Mouse (Mus musculus) midbrain, embryonic 13.5 days (tissue): ENCODE data around the gene Ptpn13. TPM values are rescaled to one million over a fixed set of nuclear protein-coding genes. Genes with fewer than 3 reads are reported as not detected.
A peak's percentile ranks its signal among the peaks of the same experiment; 100 is the strongest.

ENCODE experiments used
- ATAC-seq: fragments of 200-750 bp; cut with Nextera tagmentation; 2 replicates; pipeline ENCODE4 v1.8.0; 2017; ENCODE audit warnings: mild to moderate bottlenecking, moderate TSS enrichment, moderate library complexity
- H3K27ac ChIP-seq: fragments of 300-500 bp; sonication (generic); 2 replicates; pipeline ENCODE4 v1.5.1; 2015; ENCODE audit warnings: inconsistent platforms, mild to moderate bottlenecking, moderate library complexity
- H3K27me3 ChIP-seq: fragments of 300-500 bp; sonication (generic); 2 replicates; pipeline ENCODE4 v1.6.1; 2015; ENCODE audit warnings: mild to moderate bottlenecking, inconsistent platforms
- H3K36me3 ChIP-seq: fragments of 300-500 bp; sonication (generic); 2 replicates; pipeline ENCODE4 v1.6.1; 2015; ENCODE audit warnings: mild to moderate bottlenecking, inconsistent platforms
- H3K4me1 ChIP-seq: fragments of 300-500 bp; sonication (generic); replicated peaks from 2 replicates; pipeline ENCODE4 v1.6.1; 2015; ENCODE audit warnings: inconsistent platforms
- H3K4me2 ChIP-seq: fragments of 300-500 bp; sonication (generic); replicated peaks from 2 replicates; pipeline ENCODE4 v1.6.1; 2015; ENCODE audit warnings: moderate library complexity, mild to moderate bottlenecking, inconsistent platforms
- H3K4me3 ChIP-seq: fragments of 300-500 bp; sonication (generic); replicated peaks from 2 replicates; pipeline ENCODE4 v1.5.1; 2015; ENCODE audit warnings: mild to moderate bottlenecking, inconsistent platforms
- H3K9ac ChIP-seq: fragments of 300-500 bp; sonication (generic); replicated peaks from 2 replicates; pipeline ENCODE4 v1.6.1; 2015; ENCODE audit warnings: mild to moderate bottlenecking, inconsistent platforms
- H3K9me3 ChIP-seq: fragments of 300-500 bp; sonication (generic); 2 replicates; pipeline ENCODE4 v1.6.1; 2016; ENCODE audit warnings: mild to moderate bottlenecking, inconsistent platforms
- WGBS: fragments of 180-500 bp; shearing (Covaris S2); methylation state at CpG from one replicate; pipeline ENCODE4 v1.1.7; 2015; 5-methylcytosine and 5-hydroxymethylcytosine counted together
- polyA plus RNA-seq: library from polyadenylated mRNA; unstranded; fragments of >200 nt; fragmentation: Nextera tagmentation; extraction: Ambion mirVana; gene quantifications from 2 replicates; pipeline ENCODE4 v1.2.1, GENCODE M21; 2015

The Ptpn13 gene
- polyA plus RNA-seq, 1 experiment from 2014 or later: 8.7 TPM

DNA sequence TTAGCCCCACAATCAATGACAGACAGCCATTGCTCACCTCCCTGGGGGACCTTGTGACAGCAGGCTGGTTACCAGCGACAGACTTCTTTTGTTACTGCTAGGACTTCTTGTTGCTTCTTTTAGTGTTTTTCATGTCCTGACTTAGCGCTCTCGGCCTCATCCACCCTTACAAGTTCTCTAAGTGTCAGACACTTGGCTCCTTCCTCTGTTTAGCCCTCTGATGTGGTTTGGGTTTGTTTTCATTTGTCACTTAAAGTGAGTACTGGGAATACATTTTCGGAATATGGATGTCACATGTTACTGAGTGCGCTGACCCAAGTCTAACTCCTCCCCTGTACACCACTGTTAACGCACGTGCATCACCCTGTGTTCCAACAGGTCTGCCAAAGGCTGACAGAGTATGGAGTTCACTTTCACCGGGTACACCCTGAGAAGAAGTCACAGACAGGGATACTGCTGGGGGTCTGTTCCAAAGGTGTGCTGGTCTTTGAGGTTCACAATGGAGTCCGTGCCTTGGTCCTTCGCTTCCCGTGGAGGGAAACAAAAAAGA is 107.9 kb downstream of the Ptpn13 start:
- 76% methylated on average over 11 of the region's 11 CpGs for WGBS
- Histone ChIP-seq H3K4me3 (no peak overlapping the region), H3K27me3 (no peaks in the 10 kb centered on the region), H3K9me3 (no peaks in the 10 kb centered on the region), H3K27ac (no peak overlapping the region), H3K4me2 (no peak overlapping the region), H3K4me1 (peaks cover 8% of the 10 kb centered on the region; the same call in 1 of the 2 replicates), H3K9ac (no peak overlapping the region), H3K36me3 (peaks cover 25% of the 10 kb centered on the region)
- ATAC-seq: no peak

GRCm38 (mm10) chr5:103534454-103534853 is 109.5 kb downstream of the Ptpn13 start:
- no peak for ATAC-seq
- no peak overlapping the region for H3K9ac ChIP-seq

DNA sequence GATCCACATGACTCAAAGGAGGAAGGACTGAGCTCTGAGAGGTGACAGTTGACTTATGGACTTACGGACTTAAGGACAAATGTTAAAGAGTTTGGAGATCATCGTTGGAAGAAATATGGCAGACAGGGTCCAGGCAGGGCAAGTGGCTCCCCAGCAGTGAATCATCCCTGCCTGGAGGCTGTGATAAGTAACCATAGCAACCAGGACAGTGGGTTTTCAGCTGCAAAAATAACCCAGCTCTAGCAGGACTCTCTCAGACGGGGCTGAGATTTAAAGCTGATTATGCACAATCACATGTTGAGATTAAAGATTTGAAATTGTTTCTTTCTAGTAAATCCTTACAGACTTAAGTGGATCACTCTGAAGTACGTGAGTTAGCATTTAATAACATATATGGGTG is 112.4 kb downstream of the Ptpn13 start:
- no peak overlapping the region for H3K27ac ChIP-seq
- H3K4me1 ChIP-seq: peaks cover 12% of the 10 kb centered on the region; the same call in 1 of the 2 replicates
- no peak overlapping the region for H3K4me2 ChIP-seq
- H3K4me3 ChIP-seq: no peak overlapping the region
- peaks cover 10% of the 10 kb centered on the region; the same call in 1 of the 2 replicates for H3K36me3 ChIP-seq
- no peaks in the 10 kb centered on the region for H3K9me3 ChIP-seq
- WGBS: 42% methylated on average over 4 of the region's 4 CpGs
- H3K27me3 ChIP-seq: no peaks in the 10 kb centered on the region
- no peak overlapping the region for H3K9ac ChIP-seq
- ATAC-seq: peak; percentile 37; the same call in 1 of the 2 replicates

More at GRCm38 (mm10) chr5:103534454-103534853, 109.5 kb downstream of the Ptpn13 start:
- no peaks in the 10 kb centered on the region for H3K9me3 ChIP-seq
- peaks cover 13% of the 10 kb centered on the region for H3K36me3 ChIP-seq
- peaks cover 8% of the 10 kb centered on the region; the same call in 1 of the 2 replicates for H3K4me1 ChIP-seq
- no peak overlapping the region for H3K27ac ChIP-seq
- H3K4me3 ChIP-seq: no peak overlapping the region
- WGBS: 75% methylated on average over 3 of the region's 3 CpGs
- H3K4me2 ChIP-seq: no peak overlapping the region
- no peaks in the 10 kb centered on the region for H3K27me3 ChIP-seq

DNA sequence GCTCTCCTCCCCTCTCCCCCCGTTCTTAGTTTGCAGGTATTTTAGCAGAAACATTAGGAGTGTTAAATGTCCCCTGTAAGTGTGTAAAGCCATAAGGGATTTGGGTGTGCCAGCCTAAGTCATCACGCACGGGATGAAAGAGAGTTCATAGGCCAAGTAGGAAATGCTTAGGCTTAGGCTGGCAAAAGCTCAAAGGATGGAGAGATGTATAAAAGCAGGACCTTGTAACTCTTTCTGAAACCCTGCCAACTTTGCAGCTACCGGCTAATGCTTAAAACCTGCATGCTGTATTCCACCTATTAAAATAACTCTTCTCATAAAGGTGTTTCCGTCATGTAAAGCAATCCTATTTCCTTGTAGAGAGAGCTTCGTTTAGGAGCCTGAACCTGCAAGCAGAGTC is 115.6 kb downstream of the Ptpn13 start:
- no peak for ATAC-seq
- Histone ChIP-seq H3K4me1 (peaks cover 8% of the 10 kb centered on the region; the same call in 1 of the 2 replicates), H3K9me3 (no peaks in the 10 kb centered on the region), H3K4me2 (no peak overlapping the region), H3K9ac (no peak overlapping the region), H3K36me3 (peaks cover 10% of the 10 kb centered on the region; the same call in 1 of the 2 replicates), H3K4me3 (no peak overlapping the region), H3K27me3 (no peaks in the 10 kb centered on the region), H3K27ac (no peak overlapping the region)
- WGBS: 83% methylated on average over 6 of the region's 6 CpGs

- H3K4me1 ChIP-seq: peaks cover 8% of the 10 kb centered on the region; the same call in 1 of the 2 replicates
- H3K9ac ChIP-seq: no peak overlapping the region
- no peaks in the 10 kb centered on the region for H3K27me3 ChIP-seq
- no peak overlapping the region for H3K4me2 ChIP-seq
- no peak for ATAC-seq
- H3K9me3 ChIP-seq: no peaks in the 10 kb centered on the region
- peaks cover 10% of the 10 kb centered on the region; the same call in 1 of the 2 replicates for H3K36me3 ChIP-seq
- no peak overlapping the region for H3K4me3 ChIP-seq
- H3K27ac ChIP-seq: no peak overlapping the region
- 81% methylated on average over 10 of the region's 10 CpGs for WGBS
These were observed 116.1 kb downstream of the Ptpn13 start for GRCm38 (mm10) chr5:103541136-103541535.

GRCm38 (mm10) chr5:103541542-103541941 is 116.5 kb downstream of the Ptpn13 start:
- ATAC-seq: no peak
- WGBS: 92% methylated on average over 11 of the region's 11 CpGs
- no peak overlapping the region for H3K4me3 ChIP-seq

GRCm38 (mm10) chr5:103545381-103546000 is 120.5 kb downstream of the Ptpn13 start:
- no peak overlapping the region for H3K4me2 ChIP-seq
- no peak for ATAC-seq
- 85% methylated on average over 20 of the region's 20 CpGs for WGBS
- H3K27me3 ChIP-seq: no peaks in the 10 kb centered on the region
- H3K9ac ChIP-seq: no peak overlapping the region
- peaks cover 11% of the 10 kb centered on the region; the same call in 1 of the 2 replicates for H3K36me3 ChIP-seq
- no peak overlapping the region for H3K27ac ChIP-seq
- H3K9me3 ChIP-seq: no peaks in the 10 kb centered on the region
- 0 out of 2 replicates have a peak, but pooled peaks cover 4% of the 10 kb centered on the region for H3K4me1 ChIP-seq
- no peak overlapping the region for H3K4me3 ChIP-seq

More at GRCm38 (mm10) chr5:103541542-103541941, 116.5 kb downstream of the Ptpn13 start:
- Histone ChIP-seq H3K27me3 (no peaks in the 10 kb centered on the region), H3K9ac (no peak overlapping the region), H3K36me3 (peaks cover 10% of the 10 kb centered on the region; the same call in 1 of the 2 replicates), H3K27ac (no peak overlapping the region), H3K9me3 (no peaks in the 10 kb centered on the region), H3K4me1 (peaks cover 8% of the 10 kb centered on the region; the same call in 1 of the 2 replicates), H3K4me2 (no peak overlapping the region)

DNA sequence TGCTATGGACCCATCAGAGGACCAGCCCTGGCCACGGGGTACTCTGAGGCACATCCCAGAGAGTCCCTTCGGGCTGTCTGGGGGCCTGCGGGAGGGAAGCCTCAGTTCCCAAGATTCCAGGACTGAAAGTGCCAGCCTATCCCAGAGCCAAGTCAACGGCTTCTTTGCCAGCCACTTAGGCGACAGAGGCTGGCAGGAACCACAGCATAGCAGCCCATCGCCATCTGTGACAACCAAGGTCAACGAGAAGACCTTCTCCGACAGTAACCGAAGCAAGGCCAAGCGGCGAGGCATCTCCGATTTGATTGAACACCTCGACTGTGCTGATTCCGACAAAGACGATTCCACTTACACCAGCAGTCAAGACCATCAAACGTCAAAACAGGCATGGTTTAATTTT is 129.8 kb downstream of the Ptpn13 start:
- WGBS: 89% methylated on average over 16 of the region's 16 CpGs
- H3K36me3 ChIP-seq: peaks cover 41% of the 10 kb centered on the region
- ATAC-seq: no peak

DNA sequence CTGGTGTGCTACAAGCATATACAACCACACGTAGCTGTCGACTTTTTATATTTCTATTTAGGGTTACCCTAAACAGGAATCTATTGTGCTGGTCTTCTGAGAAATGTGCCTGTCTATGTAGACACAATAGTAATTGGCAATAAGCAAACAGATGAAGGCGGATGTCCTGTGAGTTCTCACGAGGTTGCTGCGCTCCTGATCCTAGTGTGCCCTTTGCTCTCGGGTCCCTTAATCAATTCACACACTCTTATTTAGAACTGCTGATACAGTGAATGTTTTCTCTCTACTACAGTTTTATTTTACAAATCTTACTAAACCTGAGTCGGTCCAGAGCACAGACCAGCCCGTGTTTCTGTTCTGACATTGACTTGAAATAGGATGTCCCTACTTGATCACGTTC is 135.6 kb downstream of the Ptpn13 start:
- Histone ChIP-seq H3K4me1 (no peaks in the 10 kb centered on the region), H3K4me2 (no peak overlapping the region), H3K36me3 (peaks cover 53% of the 10 kb centered on the region), H3K27me3 (no peaks in the 10 kb centered on the region), H3K9me3 (no peaks in the 10 kb centered on the region), H3K4me3 (no peak overlapping the region), H3K27ac (no peak overlapping the region), H3K9ac (no peak overlapping the region)
- WGBS: 95% methylated on average over 9 of the region's 9 CpGs
- no peak for ATAC-seq

More for the DNA sequence above, 129.8 kb downstream of the Ptpn13 start:
- H3K4me3 ChIP-seq: no peak overlapping the region
- no peaks in the 10 kb centered on the region for H3K27me3 ChIP-seq
- no peaks in the 10 kb centered on the region for H3K4me1 ChIP-seq
- no peak overlapping the region for H3K4me2 ChIP-seq
- H3K9me3 ChIP-seq: no peaks in the 10 kb centered on the region
- no peak overlapping the region for H3K27ac ChIP-seq
- no peak overlapping the region for H3K9ac ChIP-seq

GRCm38 (mm10) chr5:103568034-103568433 is 143.0 kb downstream of the Ptpn13 start:
- 95% methylated on average over 4 of the region's 4 CpGs for WGBS
- no peaks in the 10 kb centered on the region for H3K9me3 ChIP-seq
- H3K4me3 ChIP-seq: no peak overlapping the region
- ATAC-seq: no peak
- no peak overlapping the region for H3K27ac ChIP-seq
- no peak overlapping the region for H3K4me2 ChIP-seq
- H3K9ac ChIP-seq: no peak overlapping the region
- no peaks in the 10 kb centered on the region for H3K4me1 ChIP-seq
- peaks cover 37% of the 10 kb centered on the region; the same call in 1 of the 2 replicates for H3K36me3 ChIP-seq
- H3K27me3 ChIP-seq: no peaks in the 10 kb centered on the region

DNA sequence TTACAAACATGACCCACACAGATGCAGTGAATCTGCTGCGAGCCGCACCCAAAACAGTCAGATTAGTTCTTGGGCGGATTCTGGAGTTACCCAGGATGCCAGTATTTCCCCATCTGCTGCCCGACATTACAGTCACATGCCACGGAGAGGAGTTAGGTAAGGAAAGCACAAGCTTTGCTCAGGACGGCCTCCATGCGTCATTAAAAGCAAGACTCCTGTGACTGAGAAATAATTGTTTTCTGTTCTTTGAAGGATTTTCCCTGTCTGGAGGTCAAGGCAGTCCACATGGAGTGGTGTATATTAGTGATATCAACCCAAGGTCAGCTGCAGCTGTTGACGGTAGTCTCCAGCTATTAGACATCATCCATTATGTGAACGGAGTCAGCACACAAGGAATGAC is 144.5 kb downstream of the Ptpn13 start:
- no peak overlapping the region for H3K4me2 ChIP-seq
- 92% methylated on average over 9 of the region's 9 CpGs for WGBS
- H3K4me3 ChIP-seq: no peak overlapping the region
- no peaks in the 10 kb centered on the region for H3K9me3 ChIP-seq
- H3K4me1 ChIP-seq: no peaks in the 10 kb centered on the region
- no peak for ATAC-seq
- H3K27me3 ChIP-seq: no peaks in the 10 kb centered on the region
- H3K36me3 ChIP-seq: peaks cover 31% of the 10 kb centered on the region; the same call in 1 of the 2 replicates
- H3K9ac ChIP-seq: no peak overlapping the region
- H3K27ac ChIP-seq: no peak overlapping the region

DNA sequence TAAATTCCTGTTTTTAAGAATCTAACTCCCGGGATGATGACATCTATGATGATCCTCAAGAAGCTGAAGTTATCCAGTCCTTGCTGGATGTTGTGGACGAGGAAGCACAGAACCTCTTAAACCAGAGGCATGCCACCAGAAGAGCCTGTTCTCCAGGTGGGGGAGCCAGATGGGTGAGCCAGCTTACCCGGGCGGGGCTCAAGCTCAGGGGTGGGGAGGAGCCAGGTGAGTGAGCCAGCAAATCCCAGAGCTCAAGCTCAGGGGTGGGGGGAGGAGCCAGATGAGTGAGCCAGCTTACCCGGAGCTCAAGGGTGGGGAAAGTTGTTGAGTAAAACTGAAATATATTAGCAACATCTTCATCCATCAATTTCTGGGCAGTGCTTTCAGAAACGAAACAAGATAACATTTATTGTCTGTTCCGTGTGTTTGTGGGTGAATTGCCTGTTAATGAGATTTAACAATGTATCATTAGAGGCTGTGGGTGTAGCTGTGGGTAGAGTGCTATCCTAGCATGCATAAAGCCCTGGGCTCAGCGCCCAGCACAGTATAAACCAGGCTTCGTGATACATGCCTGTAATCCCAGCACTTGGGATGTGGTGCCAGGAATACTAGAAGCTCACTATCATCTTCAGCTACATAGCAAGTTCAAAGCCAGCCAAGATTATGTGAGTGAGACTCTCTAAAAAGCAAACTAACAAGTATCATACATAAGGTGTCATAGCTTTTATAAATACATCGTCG is 154.9 kb downstream of the Ptpn13 start:
- WGBS: 84% methylated on average over 11 of the region's 11 CpGs
- no peak overlapping the region for H3K4me2 ChIP-seq
- H3K27ac ChIP-seq: no peak overlapping the region
- H3K4me3 ChIP-seq: no peak overlapping the region
- no peaks in the 10 kb centered on the region for H3K4me1 ChIP-seq
- H3K36me3 ChIP-seq: peaks cover 7% of the 10 kb centered on the region; the same call in 1 of the 2 replicates
- no peaks in the 10 kb centered on the region for H3K27me3 ChIP-seq
- no peaks in the 10 kb centered on the region for H3K9me3 ChIP-seq
- ATAC-seq: no peak
- H3K9ac ChIP-seq: no peak overlapping the region
